Mouse (Mus musculus) adrenal gland, adult 10 weeks (tissue): Measurements from ENCODE around the gene Parp4. TPM values are rescaled to one million over a fixed set of nuclear protein-coding genes. Genes with fewer than 3 reads are reported as not detected.

ENCODE experiments used
- polyA plus RNA-seq: library from polyadenylated mRNA; stranded (reverse); fragments of 350-450 nt; fragmentation: Illumina TruSeq; extraction: RNeasy Lipid Tissue Mini Kit (QIAGEN cat#74804); gene quantifications from one replicate; pipeline ENCODE4 v1.2.3, GENCODE M21; 2014; ENCODE audit warnings: low read depth, low replicate concordance

Parp4 gene
- polyA plus RNA-seq: 47.9 TPM

DNA sequence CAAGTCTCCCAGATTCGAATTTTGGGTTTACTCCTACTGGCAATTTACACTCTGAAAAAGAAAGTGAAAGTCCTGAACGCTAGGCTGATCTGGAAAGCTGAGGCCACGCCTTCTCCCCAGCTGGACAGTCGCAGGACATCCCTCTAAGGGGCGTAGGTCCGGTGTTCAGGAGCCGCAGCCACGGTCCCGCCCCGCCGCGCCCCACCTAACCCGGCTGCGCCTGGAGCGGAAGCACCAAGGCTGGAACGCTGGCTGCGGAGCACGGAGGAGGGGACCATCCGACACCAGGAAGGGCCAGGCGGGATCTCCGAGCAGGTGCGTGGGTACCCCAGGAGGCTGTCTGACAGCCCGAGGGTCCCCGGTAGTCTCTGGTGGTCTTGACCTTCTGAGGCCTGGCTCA is at the start of gene Parp4, which contains the start of gene Cenpj:
Parp4 (plus strand) TSS at position 204 of the 400 bp plus-strand sequence.
Cenpj (minus strand) TSS at position 10 of the 400 bp plus-strand sequence.

DNA sequence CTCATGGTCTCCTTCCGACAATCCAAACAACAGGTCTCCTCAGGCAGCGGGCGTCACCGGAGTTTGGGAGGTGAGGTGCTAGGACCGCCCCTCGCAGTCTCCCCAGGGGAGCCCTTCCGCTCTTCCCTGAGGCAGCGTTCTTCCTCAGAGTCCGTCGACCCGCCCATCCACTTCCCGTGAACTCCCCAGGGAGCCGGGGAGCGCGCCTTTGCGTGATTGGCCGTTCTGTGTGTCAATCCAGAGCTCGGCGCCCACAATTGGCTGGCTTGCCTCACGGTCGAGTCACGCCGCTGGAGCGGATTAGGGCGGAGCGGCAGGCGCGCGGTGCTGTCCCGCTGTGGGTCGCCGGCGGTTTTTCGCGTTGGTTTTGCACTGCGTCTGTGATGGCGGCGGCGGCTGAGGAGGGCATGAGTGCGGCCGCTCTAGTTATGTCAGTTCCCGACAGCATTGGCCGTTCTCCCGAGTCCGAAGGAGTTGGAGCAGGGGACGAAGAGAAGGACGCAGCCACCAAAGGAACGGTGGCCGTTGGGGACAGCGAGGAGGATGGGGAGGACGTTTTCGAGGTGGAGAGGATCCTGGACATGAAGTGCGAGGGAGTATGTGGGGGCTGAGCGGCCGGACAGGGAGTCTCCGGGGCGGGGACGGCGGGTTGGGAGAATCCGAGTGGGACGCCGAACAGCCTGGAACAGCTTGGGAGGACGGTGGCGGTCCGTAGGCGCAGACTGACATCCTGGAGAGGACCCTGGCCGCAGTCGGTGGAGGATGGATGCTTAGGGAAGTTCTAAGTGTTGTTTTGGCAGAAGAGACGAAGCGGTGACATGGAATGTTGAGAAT is 92.8 kb downstream of the Parp4 start, which contains the start of gene Mphosph8:
Mphosph8 (plus strand) TSS at position 280 of the 834 bp plus-strand sequence.

Other genes starting within 250 kb of the Parp4 start
- not detected for gene Atp12a, start 210.6 kb upstream of the Parp4 start, polyA plus RNA-seq
- 4.0 TPM for gene Rnf17, start 173.0 kb upstream of the Parp4 start, polyA plus RNA-seq
- gene Cenpj, start 194 bp upstream of the Parp4 start, polyA plus RNA-seq: 42.3 TPM
- gene Mphosph8, start 92.6 kb downstream of the Parp4 start, polyA plus RNA-seq: 108 TPM
- 40.2 TPM for gene Pspc1, start 202.7 kb downstream of the Parp4 start, polyA plus RNA-seq
- 143 TPM for gene Zmym5, start 236.1 kb downstream of the Parp4 start, polyA plus RNA-seq